Mouse (Mus musculus): ENCODE data around the gene Nckap5l. TPM values are rescaled to one million over a fixed set of nuclear protein-coding genes. Genes with fewer than 3 reads are reported as not detected.
"Not testable (repeated sequence)": the region's sequence is repeated elsewhere in the genome, so short reads cannot be mapped to it uniquely, and the experiment has no call there.

Nckap5l gene
- total RNA-seq, 2 experiments from 2014 or later: not detected

DNA sequence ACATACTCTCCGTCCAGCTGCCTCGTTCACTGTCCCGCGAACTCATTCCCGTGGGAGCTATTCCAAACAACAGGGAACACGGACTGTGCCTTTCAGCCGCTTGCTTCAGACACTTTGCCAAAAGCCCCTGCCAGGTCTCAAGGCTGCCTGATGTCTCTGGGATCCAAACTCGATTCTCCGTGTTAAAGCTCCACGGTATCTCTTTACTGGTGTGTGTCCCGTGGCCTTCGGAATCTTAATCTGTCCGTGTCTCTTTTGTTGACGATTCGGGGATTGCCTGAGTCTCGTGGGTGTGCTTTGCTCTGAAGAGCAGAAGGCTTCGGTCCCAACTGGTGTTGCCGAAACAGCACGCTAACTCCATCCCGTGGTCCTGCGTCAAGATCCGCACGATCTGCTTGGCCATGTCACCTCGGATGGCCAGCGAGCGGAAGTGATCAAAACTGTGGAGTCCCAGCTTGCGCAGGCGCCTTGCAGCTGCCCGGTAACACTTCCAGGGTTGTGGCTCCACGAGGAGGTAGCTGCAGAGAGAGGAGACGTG lies 12.7 kb upstream of the Nckap5l start:
- no peak for ATAC-seq (replicated peaks; ENCODE audit: low FRiP score, poor library complexity, severe bottlenecking)

DNA sequence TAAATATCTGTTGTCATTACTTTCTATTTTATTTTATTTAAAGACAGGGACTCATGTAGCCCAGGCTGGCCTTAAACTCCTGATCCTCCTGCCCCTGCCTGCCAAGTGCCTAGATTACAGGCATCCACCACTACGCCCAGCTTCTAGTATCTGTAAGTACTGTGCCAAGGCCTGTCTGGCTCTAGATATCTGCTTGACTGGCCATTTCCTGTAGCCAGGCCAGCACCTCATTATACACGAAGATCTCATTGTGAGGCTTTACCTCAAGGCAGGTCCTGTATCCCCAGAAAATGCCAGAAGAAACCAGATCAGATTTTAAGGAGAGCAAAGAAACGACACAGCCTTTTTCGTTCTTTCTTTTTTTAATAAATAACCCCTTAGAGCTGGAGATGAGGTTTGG lies 12.2 kb upstream of the Nckap5l start:
- no peak for ATAC-seq (replicated peaks; ENCODE audit: low FRiP score, poor library complexity, severe bottlenecking)

DNA sequence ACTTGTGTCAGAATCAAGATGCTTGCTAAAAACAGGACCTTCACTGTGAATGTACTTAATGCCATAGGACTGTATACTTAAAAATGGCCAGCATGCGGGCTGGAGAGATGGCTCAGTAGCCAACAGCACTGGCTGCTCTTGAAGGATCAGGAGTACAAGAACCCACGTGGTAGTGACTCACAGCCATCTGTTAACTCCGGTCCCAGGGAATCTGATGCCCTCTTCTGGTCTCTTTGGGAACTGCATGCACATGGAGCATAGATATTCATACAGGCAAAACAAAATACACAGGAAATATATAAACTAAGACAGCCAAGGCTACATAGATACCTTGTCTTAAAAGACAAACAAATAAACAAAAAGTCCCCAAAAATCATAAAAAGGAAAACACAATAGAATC lies 11.5 kb upstream of the Nckap5l start:
- ATAC-seq (replicated peaks; ENCODE audit: low FRiP score, poor library complexity, severe bottlenecking): 0 out of 2 replicates have a peak, but pooled peaks have one; percentile 56

DNA sequence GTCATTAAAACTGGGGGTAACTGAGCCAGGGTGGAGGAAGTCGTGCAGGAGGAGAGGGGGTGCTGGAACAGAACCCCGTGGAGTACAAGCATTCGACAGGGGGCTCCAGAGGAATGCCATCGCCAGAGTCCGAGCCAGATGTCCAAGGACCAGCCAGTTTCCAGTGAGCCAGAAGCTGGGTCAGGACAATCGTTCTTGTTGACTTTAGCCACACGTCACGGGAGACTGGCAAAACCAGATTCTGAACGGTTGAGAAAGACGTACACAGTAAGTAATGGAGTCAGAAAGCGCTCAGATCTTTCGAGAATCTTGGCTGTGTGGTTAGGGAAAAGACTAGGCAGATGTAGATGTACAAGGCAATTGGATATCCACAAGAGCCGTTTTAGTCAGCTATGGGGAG lies 5.6 kb upstream of the Nckap5l start:
- no peak for ATAC-seq (replicated peaks; ENCODE audit: low FRiP score, poor library complexity, severe bottlenecking)

GRCm38 (mm10) chr15:99456963-99457605 lies 464 bp downstream of the Nckap5l start:
- ATAC-seq (replicated peaks; ENCODE audit: low FRiP score, poor library complexity, severe bottlenecking): no peak

DNA sequence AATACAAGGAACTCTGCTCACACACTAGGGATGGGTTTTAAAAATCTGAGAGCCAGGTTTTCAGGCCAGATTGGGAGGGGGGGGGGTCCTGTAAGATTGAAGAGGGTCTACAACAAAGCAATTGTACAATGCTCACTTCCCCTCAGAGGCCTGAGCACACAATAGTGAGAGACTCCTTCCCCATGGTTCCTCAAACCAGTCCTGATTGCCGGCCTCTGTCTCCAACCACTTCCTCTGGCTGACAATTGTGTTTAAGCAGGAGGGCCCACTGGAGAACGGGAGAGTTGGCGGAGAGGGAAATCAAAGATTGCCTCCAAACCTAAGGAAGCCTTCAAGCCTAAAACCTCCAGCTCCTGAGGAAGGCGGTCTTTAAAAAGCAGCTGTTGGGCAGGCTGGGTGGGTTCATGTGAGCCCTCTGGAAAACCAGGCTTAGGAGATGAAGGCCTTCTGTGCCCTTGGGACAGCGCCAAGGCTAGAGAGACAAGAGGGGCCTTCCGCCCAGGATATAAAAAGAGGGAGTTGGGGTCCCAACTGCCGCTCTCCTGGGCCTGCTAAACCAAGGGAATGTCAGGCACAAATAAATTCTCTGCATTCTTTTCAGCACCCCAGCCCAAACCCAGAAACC lies 1.1 kb downstream of the Nckap5l start:
- no peak for ATAC-seq (replicated peaks; ENCODE audit: low FRiP score, poor library complexity, severe bottlenecking)

- no peak for ATAC-seq (replicated peaks; ENCODE audit: low FRiP score, poor library complexity, severe bottlenecking)
These were observed 2.1 kb downstream of the Nckap5l start for GRCm38 (mm10) chr15:99455415-99455814.

DNA sequence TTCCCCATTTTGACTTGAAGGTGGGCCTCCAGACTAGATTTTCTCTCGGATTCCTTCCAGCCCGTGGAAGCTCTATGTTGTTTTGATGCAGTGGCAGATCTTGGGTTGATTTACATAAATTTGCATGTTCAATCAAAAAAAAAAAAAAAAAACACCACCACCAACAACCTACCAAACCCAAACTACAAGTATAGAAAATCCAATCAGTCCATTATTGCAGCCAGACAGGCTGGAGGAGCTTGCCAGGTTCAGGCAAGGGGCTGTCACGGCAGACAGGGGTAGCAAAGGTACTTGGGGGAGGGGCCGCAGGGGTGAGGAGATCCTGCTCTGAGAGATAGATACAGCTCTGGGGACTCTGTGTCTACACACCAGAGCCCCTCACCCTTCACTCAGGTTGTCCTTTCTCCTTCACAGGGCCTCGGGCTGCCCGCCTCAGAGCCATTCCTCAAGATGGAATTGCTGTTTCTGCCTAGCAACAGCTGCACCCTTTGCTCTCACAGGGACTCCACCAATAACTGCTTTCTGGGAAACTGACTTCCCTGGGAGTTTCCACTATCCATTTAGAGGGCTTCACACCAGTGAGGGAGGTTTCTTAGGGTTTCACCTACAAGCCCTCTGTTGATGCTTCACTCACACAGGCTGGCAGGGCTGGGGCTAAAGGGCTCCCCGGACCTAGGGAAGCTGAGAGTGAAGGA lies 2.8 kb downstream of the Nckap5l start:
- no peak for ATAC-seq (replicated peaks; ENCODE audit: low FRiP score, poor library complexity, severe bottlenecking)

GRCm38 (mm10) chr15:99453153-99453900 lies 4.2 kb downstream of the Nckap5l start:
- ATAC-seq (replicated peaks; ENCODE audit: low FRiP score, poor library complexity, severe bottlenecking): no peak

DNA sequence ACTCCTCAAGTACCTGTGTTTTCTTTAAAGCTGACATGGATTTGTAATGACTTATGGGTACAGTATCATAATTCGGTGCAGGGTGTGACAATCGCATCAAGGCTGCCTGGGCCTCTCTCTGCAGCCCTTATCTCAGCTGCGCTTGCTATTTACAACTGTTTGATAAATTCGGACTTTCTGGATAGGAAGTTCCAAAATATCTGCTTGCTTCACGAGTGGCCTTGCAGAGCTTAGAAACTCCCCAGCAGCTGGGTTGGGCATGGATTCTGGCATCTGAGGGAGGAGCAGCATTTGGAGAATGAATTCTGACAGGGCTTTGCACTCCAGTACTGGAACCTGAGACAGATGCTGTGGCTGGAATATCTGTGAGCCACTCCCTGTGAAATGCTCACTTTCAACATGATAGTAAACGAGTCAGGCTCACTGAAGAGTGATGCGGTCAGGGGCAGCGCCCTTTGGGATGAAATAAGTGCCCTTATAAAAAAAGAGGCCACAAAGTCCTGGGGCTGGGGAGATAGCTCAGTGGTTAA lies 7.7 kb downstream of the Nckap5l start:
- ATAC-seq (replicated peaks; ENCODE audit: low FRiP score, poor library complexity, severe bottlenecking): no peak

- ATAC-seq (replicated peaks; ENCODE audit: low FRiP score, poor library complexity, severe bottlenecking): no peak
These were observed 8.3 kb downstream of the Nckap5l start for GRCm38 (mm10) chr15:99449131-99449750.

DNA sequence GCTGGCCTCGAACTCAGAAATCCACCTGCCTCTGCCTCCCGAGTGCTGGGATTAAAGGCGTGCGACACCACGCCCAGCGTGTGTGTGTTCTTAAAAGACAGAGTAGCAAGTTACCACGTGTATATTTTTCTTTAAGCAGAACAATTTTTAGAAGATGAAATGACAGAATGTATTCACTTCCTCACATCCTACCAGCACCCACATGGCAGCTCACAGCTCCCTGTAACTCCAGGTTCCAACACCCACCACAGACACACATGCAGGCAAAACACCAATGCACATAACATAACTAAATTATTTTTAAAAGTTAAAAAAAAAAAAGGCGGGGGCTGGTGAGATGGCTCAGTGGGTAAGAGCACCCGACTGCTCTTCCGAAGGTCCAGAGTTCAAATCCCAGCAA lies 11.4 kb downstream of the Nckap5l start:
- ATAC-seq (replicated peaks; ENCODE audit: low FRiP score, poor library complexity, severe bottlenecking): not testable (repeated sequence)

DNA sequence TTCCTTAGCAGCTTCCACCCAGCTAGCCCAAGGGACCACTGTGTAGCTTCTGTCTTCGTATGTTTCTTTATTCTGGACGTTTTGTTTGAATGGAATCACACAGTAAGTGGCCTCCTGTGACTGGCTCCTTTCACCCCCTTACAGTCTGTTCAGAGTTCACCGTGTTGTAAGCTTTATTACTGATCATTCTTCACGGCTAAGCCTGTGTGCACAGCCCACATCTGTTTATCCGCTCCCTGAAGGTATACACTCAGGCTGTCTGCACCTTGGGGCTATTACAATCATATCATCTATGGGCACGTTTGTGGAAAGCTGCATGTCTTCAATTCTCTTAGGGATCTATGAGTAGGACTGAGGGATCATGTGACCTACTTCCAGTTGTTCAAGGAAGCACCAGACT lies 12.0 kb downstream of the Nckap5l start:
- no peak for ATAC-seq (replicated peaks; ENCODE audit: low FRiP score, poor library complexity, severe bottlenecking)

DNA sequence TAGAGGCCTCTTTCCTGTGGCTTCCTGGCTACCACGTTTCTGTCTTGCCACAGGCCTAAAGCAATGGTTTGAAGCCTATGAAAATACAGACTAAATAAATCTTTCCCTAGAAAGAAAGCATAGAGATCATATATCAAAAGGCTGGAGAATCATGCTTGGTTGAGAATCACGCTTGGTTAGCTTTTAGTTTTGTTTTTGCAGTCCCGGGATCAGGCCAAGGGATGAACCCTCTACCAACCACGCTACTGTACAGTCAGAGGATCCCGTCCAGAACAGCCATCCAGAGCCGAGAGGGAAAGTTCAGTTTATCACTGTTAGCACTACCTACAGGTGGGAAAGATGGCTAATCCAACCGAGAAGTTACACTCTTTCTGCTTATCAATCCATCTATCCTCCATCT lies 15.2 kb downstream of the Nckap5l start:
- no peak for ATAC-seq (replicated peaks; ENCODE audit: low FRiP score, poor library complexity, severe bottlenecking)

DNA sequence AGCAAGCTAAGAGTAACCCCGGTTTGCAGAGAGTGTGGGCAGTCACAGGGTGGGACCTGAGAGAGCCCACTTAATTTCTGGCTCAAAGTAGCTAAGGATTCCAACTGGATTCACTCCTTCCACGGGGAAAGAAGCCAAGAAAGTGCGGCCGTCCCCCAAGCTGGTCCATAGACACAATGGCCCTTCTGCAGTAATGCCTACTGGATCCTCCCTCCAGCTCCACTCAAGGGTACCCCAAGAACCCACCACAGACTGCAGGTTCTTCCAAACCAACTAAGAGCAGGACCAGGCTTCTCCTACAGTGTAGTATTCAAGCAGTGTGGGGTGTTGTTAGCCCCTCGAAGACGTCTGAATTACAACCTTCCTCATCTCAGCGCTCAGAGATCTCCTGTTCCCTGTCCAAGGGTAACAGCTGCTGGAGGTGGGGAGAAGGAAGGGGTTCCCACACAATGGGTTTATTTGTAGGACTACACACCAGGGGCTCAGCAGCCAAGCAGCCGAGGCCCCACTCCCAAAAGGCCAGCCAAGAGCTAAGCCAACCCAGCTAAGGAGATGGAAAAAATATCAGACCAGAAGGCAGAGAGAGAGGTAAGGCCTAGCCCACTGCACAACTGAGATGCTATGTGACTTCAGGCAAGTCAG lies 16.6 kb downstream of the Nckap5l start:
- ATAC-seq (replicated peaks; ENCODE audit: low FRiP score, poor library complexity, severe bottlenecking): no peak

DNA sequence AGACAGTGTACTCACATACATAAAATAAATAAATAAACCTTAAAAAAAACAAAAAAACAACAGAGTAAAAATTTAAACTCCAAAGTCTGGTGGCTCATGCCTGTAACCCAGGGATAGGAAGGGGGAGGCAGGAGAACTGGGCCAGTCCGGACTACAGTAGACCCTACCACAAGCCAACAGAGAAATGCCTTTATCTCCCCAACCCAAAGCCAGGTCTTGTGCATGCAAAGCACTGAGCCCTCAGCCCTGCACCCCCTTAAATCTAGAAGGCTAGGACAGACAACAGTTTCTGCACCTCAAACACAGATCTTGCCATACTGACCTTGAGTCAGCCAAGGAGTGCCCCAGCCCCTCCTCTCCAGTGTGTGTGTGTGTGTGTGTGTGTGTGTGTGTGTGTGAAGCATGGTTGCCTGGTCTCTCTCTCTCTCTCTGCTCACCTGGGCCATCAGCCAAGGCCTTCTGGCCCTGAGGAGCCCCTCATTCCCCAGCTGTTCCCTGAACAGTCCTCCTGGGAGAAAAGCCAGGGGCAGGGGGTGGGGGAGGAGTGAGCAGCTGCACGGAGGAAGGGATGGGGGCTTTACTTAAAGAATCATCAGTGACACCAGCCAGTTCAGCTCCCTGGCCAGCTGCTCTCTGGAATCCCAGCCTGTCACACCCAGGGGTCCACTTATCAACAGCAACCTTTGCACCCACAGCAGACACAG lies 17.3 kb downstream of the Nckap5l start:
- no peak for ATAC-seq (replicated peaks; ENCODE audit: low FRiP score, poor library complexity, severe bottlenecking)

DNA sequence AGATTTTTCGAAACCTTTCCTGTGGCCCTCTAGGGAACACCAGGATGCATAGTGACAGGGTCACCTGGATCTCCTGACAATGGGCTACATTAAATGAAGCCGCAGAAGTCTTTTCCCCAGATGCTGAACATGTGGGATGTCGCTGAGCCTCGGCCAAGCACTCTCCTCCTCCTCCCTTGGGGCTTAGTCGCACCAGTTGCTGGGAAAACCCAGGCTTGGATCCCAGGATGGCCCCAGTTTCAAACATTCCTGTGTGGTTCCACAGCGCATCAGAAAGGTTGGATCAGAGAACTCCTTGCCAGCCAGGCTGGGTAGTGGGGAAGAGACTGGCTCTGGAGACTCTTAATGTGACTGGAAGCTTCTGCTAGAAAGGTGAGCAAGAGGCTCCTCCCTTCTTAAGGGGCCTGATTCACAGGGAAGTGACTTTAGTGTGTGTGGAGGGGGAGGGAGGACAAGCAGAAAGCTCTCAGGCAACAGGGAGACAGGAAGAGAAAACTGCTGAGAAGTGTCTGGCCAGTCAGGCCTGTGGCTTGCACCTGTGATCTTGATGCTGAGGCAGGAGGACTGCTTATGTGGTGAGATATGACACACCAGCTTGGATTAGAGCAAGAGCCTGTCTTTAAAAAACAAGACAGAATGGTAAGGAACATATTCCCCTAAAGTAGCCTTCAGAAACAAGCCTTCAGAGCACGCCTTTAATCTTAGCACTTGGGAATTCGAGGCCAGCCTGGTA lies 18.4 kb downstream of the Nckap5l start:
- no peak for ATAC-seq (replicated peaks; ENCODE audit: low FRiP score, poor library complexity, severe bottlenecking)

- no peak for ATAC-seq (replicated peaks; ENCODE audit: low FRiP score, poor library complexity, severe bottlenecking)
These were observed 23.6 kb downstream of the Nckap5l start for GRCm38 (mm10) chr15:99433913-99434312.
